Mouse (Mus musculus) WW6 (cell line): Measurements from ENCODE around the gene Gm20388.
A peak's percentile ranks its signal among the peaks of the same experiment; 100 is the strongest.

Experiments
- DNase-seq: peaks from one replicate; pipeline ENCODE4 v3.0.0-alpha.2; 2013; ENCODE audit warnings: low read depth, low spot score

Gm20388 gene

DNA sequence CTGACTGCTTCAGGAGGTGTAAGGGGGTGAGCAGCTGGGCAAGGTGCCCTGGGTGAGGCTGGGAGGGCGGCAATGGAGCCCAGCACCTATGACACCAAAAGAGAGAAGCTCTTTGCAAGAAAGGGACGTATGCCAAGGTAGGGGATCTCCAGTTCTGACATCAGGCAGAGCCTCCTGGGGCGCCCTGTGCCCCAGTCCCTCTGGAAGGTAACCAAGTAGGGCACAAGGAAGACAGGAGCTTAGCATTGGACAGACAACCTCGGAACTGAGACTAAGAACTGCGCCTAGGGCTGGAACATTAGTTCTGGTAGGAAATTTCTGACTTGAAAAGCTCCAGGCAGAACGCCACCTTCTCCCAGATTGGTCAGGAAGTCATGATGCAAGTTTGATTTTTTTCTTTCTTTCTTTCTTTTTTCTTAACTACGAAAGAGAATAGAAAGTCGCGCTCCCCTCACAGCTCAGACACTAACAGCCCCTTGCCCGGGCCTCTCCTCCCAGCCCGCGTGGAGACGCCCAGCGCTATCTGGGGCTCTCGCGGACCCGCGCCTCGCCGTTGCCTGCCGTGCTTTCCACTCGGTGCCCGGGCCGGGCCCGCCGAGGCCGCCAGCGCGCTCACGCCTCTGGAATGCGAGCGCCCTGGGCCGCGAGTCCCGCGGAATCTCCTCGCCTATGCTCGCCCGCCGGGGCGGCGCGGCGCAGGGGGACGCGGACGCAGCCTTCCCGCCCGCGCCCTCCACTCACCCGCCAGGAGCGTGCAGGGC lies 2639.8 kb downstream of the Gm20388 start:
- DNase-seq, result no peak

DNA sequence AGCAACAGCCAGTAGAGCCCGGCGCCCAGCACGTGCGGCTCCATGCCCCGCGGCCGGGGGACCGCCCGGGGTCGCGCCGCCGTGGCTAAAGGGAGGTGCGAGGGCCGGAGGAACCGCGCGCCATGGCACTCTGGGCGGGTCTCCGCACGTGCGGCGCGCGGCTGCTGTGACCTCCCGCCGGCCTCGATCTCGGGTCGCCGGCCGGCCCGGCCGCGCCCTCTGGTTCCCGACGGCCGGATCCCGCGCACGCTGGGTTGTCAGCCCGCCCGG lies 2640.3 kb downstream of the Gm20388 start:
- DNase-seq, result no peak

DNA sequence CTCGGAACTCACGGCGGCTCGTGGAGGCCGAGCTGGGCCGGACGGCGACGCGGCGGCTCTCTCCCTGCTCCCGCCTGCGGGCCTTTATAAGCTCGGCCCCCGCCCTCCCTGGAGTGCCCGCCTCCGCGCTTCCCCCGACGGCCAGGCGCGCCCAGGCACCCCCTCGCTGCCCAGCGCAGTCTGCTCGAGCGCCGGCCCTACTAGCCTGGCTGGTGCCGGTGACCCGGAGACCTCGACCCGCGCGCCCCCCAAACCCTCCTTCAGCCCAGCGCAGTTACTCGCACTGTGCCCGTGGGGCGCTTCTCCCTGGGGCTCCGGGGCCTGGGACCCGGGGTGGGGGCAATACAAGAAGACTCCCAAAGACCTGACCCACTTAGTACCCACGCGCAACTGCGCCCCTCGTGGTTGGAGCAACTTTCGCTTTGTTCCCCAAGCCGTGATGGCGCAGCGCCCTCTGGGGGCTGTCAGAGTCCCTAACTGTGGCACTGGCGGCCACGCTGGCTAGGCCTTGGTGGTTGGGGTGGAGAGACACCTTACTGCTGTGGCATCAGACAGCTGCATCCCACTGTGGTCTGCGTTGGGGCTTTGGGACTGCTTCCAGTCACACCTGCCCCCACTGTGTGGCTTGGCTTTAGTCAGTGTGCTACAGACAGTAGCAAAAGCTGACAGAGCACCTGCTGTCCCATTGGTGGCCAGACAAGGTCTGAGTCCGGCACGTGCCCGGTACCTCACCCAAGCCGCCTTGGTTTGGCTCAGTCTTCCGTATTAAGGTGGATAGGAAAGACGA lies 2640.8 kb downstream of the Gm20388 start, which contains the start of gene Piezo1:
TSS of gene Piezo1 (minus strand) at position 65 of the 787 bp plus-strand sequence.
- peak; percentile 92 for DNase-seq

DNA sequence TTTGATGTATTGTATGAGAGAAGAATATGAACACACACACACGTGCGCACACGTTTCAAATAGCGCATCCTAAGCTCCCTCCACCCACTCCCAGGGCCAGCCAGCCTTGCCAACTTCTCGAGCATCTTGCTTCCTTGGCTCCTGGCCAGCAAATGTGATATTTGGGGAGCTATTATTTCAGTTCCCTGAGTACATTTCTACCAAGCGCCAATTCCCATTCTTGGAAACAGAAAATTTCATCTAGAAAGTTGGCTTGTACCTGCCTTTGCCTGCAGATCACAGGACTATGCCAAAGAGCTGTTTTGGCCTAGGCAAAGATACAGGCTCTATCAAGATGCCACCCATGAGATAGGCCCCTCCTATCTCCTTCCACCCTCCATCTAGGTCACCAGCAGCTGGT lies 2644.1 kb downstream of the Gm20388 start:
- no peak for DNase-seq

DNA sequence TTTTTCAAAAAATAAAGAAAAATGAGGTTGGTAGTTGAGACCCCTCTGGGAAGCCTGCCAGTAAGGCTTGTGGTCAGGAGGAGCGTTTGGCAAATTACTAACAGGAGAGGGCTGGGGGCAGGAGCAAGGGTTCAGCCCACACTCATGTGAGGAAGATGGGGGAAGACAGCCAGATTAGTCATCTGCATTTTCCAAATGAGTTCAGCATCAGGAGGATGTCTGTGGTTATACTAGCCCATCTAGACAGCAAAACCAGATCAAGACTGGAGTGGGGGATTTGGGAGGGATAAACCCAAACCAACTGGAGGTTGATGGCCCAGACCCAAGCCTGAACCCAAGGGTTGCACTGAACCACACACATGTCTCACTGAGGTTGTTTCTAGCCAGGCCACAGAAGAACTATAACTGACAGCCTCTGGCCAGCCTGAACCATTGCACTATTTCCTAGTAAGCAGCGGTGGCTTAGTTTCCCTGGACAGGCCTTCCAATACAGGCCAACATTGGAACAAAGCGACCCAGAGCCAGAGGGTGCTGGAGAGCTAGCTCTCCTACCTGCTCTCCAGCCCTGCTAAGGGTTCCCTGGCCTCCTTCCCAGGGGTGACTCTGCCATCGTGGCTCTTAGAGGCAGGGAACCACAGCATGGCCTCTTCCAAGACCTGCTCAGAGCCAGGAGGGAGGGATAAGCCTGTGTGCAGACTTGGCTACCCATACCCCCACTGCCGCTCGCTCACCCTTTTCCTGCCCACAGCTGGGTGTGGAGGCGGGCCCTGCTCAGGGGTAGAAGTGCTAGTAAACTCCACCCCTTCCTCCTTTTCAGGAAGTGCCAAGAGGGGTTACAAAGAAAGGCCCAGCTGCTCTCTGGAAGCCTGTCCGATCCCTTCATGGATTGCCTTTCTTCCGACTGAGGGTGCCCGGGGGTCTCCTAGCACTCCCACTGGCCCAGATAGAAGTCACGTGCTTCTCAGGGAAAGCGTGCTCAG lies 2645.7 kb downstream of the Gm20388 start:
- no peak for DNase-seq

DNA sequence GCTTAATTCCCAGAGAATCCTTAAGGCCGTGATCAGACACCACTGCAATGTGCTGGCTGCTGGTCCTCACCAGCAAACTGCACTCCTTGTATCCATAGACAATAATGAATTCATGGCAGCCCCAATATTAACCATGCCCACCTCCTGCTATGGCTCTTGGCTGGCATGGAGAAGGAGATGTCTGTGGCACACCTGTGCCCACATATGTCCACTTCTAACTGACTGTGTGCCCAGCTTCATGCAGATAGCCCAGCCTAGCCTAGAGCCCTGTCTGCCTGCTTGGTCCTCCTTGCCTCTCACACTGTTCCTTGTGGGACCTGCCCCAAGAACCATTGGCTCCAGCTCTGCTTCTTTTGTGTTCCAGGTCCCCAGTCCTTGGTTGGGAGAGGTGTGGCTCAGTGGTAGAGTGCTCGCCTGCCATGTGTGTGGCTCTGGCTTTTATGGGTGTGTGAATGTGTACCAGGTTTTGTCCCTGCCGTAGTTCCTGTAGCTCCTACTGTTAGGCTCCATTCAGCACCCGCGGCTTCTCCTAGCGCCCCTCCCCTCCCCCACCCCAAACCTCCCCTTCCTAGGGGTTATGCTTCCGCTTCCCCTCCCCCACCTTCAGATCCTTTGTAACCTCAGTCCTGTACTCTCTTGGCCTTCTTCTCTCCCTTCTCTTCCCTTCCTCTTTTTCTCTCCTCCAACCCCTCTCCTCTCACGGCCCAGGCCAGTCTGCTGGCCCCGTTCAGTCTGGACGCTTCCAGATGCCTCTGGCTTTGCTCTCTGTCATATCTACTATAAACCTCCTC lies 2646.8 kb downstream of the Gm20388 start:
- DNase-seq, result no peak

DNA sequence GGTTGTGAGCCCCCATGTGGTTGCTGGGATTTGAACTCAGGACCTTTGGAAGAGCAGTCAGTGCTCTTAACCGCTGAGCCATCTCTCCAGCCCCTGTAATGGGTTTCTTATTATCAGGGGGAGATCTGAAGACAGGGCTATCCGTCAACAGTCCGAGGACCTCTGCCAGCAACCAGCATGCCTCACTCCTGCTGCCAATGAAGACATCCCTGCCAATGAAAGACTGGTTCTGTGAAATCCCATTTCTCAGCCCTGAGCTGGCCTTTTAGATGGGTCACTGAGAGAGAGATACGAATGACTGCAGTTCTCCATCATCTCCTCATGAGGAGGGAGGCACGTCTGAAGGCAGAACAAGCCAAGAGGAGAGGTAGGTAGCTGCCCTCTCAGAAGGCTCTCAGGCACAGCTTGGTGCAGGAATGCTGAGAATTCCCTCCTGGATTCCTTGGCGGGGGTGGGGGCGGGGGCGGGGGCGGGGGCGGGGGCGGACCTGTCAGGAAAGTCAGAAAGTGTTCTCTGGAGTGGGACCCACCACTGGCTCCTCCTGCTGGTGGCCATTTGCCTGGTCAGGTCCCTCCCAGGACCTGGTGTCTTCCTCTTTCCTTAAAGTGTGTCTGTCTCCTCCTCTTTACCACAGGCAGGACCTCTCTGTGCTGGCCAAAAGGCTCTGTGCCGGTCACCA lies 2648.2 kb downstream of the Gm20388 start:
- DNase-seq, result no peak

DNA sequence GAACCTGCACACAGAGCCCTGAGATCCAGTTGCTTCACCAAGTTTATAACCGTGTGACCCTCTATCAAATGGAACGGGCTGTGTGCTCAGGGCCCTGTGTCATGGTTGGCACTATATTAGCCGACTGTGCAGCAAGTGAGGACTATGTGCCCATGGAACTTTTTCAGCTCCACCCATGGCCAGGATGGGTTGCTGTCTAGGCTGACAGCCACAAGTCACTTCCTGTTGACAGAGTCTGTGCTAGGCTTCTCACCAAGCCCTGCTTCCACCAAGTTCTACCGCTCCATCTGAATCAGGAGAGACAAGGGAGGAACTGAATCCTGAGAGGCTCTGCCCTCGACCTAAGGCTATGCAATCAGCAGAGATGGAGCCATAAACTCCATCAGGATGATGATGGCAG lies 2650.6 kb downstream of the Gm20388 start:
- DNase-seq, result no peak

DNA sequence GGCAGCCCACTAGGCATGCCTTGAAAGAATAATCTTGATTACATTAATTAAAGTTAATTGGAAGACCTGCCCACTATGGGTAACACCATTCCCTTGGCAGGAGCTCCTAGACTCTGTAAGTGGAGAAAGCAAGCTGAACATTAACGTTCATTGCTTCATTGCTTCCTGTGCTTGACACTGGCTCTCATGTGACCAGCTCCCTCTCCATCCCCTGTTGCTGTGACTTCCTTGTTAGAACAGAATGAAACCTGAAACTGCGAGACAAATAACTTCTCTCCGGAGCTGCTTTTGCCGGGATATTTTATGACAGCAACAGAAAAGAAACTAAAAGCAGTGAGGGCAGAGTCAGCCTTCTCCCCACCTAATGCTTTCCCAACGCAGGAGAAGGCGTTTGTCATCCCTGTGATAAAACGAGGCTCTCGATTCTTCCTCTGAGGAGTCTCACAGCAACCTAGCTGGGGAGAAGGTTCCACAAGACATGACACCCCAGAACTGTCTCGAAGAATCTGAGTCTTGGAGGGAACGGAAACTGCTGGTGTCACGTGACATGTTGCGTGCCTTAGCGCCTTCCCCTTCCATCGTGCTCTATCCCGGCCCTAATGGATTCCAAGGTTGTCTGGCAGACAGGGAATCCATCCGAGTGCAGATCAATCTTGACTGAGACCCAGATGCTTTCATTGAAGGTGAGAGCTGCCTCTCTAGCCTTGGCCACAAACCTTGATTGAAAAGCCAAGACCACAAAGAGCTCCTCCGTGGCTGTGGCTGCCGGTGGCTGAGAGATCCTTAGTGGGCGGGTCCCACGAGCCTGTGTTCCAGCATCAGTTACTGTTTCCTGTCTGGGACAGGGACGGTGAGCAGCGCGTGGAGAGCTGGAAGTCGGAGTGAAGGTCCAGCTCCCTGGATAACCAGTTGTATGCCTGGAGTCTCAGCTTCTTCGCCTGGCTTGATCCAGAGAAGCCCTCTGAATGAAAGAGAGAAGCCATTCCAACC lies 2654.0 kb downstream of the Gm20388 start:
- no peak for DNase-seq

DNA sequence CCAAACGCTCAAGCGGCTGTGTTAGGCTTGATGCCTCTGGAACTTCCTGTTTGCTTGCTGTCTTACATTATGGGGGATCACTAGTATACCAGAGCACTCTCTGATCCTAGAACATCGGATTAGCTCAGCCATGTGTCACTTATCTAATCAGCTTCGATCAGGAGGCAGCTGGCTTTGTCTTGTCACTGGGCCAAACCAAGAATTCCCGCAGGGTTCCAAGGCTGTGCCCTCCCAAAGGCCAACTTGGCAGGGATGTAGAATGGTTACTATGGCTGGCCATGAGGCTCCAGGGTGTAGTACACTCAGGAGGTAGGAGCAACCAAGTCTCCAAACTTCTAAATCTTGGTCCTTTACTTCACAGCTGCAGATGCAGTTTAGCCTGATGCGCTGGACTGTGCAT lies 2656.1 kb downstream of the Gm20388 start:
- DNase-seq, result no peak

DNA sequence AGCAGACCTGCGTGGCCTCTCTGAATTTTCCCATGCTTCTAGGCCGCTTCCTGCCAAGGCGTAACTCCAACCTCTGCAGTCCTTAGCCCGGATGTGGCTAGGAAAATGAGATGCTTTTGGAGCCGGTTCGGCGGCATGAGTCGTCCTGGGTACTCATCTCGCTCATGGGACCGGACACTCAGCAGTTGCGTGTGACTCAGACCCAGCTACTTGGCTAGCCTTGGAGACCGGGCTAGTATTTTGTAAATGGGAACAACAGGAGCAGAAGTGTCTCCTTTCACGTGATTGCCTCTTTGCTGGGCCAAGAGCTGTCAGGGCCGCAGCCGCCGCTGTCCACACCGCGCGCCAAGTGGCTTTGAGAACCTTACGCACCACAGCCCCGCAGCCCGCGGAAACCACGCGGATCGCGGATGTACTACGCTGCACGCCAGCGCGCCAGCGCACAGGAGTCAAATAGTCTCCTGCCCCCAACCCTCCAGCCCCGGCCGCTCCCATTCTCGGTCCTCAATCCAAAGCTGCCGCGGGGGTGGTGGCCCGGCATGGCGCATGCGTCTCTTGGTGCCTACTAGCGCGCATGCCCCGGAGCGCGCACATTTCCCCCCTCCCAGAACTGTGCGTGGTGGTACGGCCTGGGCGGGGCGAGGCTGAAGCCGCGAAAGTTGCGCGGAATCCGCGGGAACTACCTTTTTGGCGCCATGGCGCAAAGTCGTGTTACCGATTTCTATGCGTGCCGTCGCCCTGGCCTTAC lies 2656.9 kb downstream of the Gm20388 start, which contains the start of gene Cdt1:
TSS of gene Cdt1 (plus strand) at position 655 of the 748 bp plus-strand sequence.
- peak; percentile 97 for DNase-seq

DNA sequence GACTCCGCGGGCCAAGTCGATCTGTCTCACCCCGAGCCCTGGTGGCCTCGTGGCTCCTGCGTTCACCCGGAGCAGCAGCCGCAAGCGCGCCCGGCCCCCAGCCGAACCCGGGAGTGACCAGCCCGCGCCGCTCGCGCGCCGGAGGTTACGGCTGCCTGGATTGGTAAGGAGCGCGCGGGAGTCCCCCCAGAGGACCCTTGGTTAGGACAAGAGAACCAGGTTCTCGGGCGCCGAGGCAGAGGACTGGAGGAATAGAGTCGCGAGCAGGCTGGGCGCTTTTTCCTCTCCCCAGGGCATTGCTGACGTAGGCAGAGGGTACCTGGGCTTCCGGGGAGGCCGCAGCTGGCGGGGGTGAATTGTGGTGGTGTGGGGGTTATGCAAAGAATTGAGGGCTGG lies 2657.5 kb downstream of the Gm20388 start:
- no peak for DNase-seq

DNA sequence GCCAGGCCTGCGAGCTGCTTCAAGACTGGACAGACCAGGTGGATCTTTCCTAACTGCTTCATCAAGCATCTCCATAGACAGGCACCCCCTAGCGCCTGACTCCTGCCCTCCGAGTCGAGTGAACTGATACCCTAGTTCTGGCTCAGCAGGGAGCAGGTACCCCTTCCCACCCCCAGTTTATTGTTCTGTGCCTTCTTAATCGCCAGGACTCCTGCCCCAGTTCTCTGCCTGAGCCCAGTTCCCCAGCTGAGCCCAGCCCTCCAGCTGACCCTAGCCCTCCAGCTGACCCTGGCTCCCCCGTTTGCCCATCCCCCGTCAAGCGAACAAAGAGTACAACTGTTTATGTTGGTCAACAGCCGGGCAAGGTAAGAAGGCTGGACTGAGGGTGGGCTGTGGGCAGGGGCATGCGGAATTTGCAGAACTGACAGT lies 2658.3 kb downstream of the Gm20388 start:
- no peak for DNase-seq

DNA sequence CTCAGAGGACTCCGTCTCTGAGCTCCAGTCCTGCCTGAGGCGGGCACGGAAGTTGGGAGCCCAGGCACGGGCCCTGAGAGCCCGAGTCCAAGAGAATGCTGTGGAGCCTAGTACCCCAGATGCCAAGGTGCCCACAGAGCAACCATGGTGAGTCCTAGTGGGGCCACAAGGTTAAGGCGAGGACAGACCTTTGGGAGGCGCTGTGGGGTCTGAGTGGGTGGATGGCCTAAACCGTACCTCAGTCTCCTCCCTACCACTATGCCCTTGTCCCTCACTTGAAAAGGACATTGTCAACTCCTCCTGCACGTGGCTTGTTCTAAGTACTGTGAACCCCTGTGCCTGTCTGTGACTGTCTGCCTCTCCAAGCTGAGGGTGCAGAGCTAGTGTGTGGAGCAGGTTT lies 2658.7 kb downstream of the Gm20388 start:
- DNase-seq, result no peak

DNA sequence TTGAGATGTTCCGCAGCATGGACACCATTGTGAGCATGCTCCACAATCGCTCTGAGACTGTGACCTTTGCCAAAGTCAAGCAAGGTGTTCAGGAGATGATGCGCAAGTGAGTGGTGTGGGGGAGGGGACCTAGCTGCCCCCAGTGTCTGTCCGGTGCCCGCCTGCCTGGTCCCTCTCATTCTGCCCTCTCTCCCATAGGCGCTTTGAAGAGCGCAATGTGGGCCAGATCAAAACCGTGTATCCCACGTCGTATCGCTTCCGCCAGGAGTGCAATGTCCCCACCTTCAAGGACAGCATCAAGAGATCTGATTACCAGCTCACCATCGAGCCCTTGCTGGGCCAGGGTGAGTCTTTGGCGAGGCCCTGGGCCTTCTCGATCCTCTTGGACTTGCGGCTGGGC lies 2659.4 kb downstream of the Gm20388 start:
- DNase-seq, result no peak

DNA sequence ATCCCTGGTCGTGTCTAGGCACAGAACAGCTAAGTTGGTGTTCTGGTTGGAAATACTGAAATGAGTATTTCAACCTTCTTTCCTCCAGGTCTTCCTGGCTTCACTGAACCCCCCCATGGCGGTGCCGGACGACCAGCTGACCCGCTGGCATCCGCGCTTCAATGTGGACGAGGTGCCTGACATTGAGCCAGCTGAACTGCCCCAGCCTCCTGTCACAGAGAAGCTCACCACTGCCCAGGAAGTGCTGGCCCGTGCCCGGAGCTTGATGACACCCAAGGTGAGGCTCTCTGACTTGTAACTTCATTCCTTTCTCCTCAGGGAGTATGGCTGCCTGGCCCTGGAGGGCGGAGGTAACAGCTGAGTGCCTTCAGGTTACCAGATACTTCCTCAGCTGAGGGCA lies 2660.5 kb downstream of the Gm20388 start:
- no peak for DNase-seq

DNA sequence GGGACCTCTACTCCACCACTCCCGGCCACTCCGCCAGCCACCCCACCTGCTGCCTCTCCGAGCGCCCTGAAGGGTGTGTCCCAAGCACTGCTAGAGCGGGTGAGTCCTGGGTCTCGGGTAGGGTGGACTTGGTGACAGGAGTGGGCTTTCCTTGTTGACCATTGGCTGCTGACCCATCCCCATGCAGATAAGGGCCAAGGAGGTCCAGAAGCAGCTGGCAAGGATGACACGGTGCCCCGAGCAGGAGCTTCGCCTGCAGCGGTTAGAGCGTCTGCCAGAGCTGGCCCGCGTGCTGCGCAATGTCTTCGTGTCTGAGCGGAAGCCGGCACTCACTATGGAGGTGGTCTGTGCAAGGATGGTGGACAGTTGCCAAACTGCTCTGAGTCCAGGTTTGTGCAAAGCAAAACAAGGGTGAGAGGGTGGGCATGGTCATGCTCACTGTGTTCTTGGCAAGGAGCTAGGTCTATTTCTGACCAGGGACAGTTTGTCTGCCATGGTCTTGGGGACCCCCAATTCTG lies 2661.2 kb downstream of the Gm20388 start:
- no peak for DNase-seq

DNA sequence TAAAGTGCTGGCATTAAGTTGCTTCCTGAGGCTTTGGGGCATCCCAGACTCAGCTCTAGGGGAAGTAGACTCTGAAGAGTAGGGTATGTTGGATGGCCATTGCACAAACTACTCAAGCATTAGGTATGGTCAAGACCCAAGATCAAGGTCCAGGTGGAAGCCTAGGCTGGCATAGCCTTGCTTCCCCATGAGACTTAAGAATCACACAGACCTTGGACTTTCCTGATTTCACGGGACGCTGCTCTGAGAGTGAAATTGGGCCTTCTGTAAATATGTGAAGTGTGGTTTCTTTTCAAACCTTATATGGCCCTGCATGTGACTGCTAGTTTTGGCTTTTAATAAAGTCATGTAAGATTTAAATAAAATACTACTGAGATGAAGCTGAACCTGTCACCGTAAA lies 2662.1 kb downstream of the Gm20388 start:
- no peak for DNase-seq
